Comparison of ENCODE assay signal across 22 mouse cellular contexts in genomic region chr6:43678689-43679212, GRCm38 (mm10). TPM values are rescaled to one million over a fixed set of nuclear protein-coding genes. Genes with fewer than 3 reads are reported as not detected.
DNase-seq lines count a peak whose midpoint lies in the region; ATAC-seq and TF ChIP-seq lines count a peak whose summit lies in the region.
"Had no signal": no experiment of that assay in that cellular context is flagged by ENCODE, and none has a peak within 500 bp of the region (broad histone marks: within the 10 kb centered on the region; RNA-seq: fewer than 3 reads in every experiment).

No protein-coding gene starts in this region.

- H3K79me2 ChIP-seq in CH12.LX (replicated peaks; ENCODE audit: control insufficient read depth, extremely low read depth, insufficient read depth, poor library complexity, severe bottlenecking) (no peaks in the 10 kb centered on the region), MEL (ENCODE audit: control insufficient read depth, insufficient read depth, low read length, poor library complexity) (no peaks in the 10 kb centered on the region)

- WGBS in midbrain, embryonic 11.5 days = 99% methylated on average over 2 of the region's 2 CpGs
- 94% methylated on average over 2 of the region's 2 CpGs for WGBS in midbrain, embryonic 15.5 days

- DNase-seq in midbrain, embryonic 11.5 days (ENCODE audit: low spot score, missing footprints) = peak; percentile 45
- no peak for DNase-seq in CH12.LX (ENCODE audit: extremely low read depth)
- DNase-seq in MEL (ENCODE audit: low read depth, low spot score) = peak; percentile 44
- DNase-seq in layer of hippocampus, adult 2 months (ENCODE audit: low spot score in 2 of 2) = no peak
- no peak for DNase-seq in frontal cortex, postnatal 25 days (ENCODE audit: low spot score in 2 of 2)
- DNase-seq: adrenal gland, adult 2 months; adrenal gland, adult 8-10 months; adrenal gland, postnatal 10 days; adrenal gland, postnatal 14 days; adrenal gland, postnatal 25 days; adrenal gland, postnatal 36 days; B cell, adult 2 months; cerebellum, adult 11 months; cerebellum, adult 11-12 months; cerebellum, adult 18-20 months; cerebellum, adult 2 months; cerebellum, adult 8-10 months had no signal

- TF ChIP-seq EP300 in CH12.LX (IDR thresholded peaks at IDR 0.05; ENCODE audit: low read length) (no peak), MEL (IDR thresholded peaks at IDR 0.05; ENCODE audit: low read depth in 1 of 2, low read length in 2 of 2) (no peak)

- no peak overlapping the region for H3K27ac ChIP-seq in midbrain, embryonic 11.5 days (ENCODE audit: low read depth, low read length)
- H3K27ac ChIP-seq in midbrain, embryonic 15.5 days = no peak overlapping the region
- H3K27ac ChIP-seq in CH12.LX (ENCODE audit: insufficient read depth, low read depth) (no peak overlapping the region), MEL (ENCODE audit: control insufficient read depth, low read depth, low read length) (no peak overlapping the region)
- no peak overlapping the region for H3K27ac ChIP-seq in layer of hippocampus, adult 2 months

- H3K27me3 ChIP-seq in midbrain, embryonic 11.5 days (ENCODE audit: control insufficient read depth, insufficient read depth, low read length) = no peaks in the 10 kb centered on the region
- H3K27me3 ChIP-seq in midbrain, embryonic 15.5 days (replicated peaks) = no peaks in the 10 kb centered on the region
- no peaks in the 10 kb centered on the region for H3K27me3 ChIP-seq in CH12.LX (replicated peaks)
- H3K27me3 ChIP-seq in MEL (ENCODE audit: control insufficient read depth in 1 of 2, insufficient read depth in 2 of 2, low read length in 2 of 2) = no peaks in the 10 kb centered on the region

- no peak overlapping the region for H3K4me2 ChIP-seq in midbrain, embryonic 11.5 days
- no peak overlapping the region for H3K4me2 ChIP-seq in midbrain, embryonic 15.5 days
- H3K4me2 ChIP-seq in CH12.LX (ENCODE audit: insufficient read depth, low read depth, poor library complexity, severe bottlenecking) = no peak overlapping the region

- TF ChIP-seq RAD21 in CH12.LX (IDR thresholded peaks at IDR 0.05; ENCODE audit: low read depth, low read length) (no peak), MEL (IDR thresholded peaks at IDR 0.05; ENCODE audit: low read depth, low read length) (no peak)

- TF ChIP-seq POLR2A in CH12.LX (IDR thresholded peaks at IDR 0.05; ENCODE audit: low read depth, low read length) (no peak), MEL (IDR thresholded peaks at IDR 0.05; ENCODE audit: control insufficient read depth in 1 of 2, insufficient read depth in 1 of 2, low read depth in 1 of 2, low read length in 2 of 2, poor library complexity in 1 of 2) (peak in 1 of 2 experiments; percentile 57; a peak in 1 of 4 replicates)

- TF ChIP-seq CTCF in CH12.LX (conservative IDR thresholded peaks at IDR 0.05 in 1 of 2, IDR thresholded peaks at IDR 0.05 in 1 of 2; ENCODE audit: low read depth in 2 of 2, low read length in 2 of 2) (no peak), MEL (IDR thresholded peaks at IDR 0.05 in 2 of 3, conservative IDR thresholded peaks at IDR 0.05 in 1 of 3; ENCODE audit: control insufficient read depth in 1 of 3, insufficient read depth in 1 of 3, low read depth in 2 of 3, low read length in 3 of 3, poor library complexity in 1 of 3, severe bottlenecking in 1 of 3) (no peak)
- TF ChIP-seq CTCF in layer of hippocampus, adult 2 months (conservative IDR thresholded peaks at IDR 0.05) = no peak

- no peaks in the 10 kb centered on the region for H3K36me3 ChIP-seq in midbrain, embryonic 11.5 days (ENCODE audit: control insufficient read depth, insufficient read depth, low read length)
- no peaks in the 10 kb centered on the region for H3K36me3 ChIP-seq in midbrain, embryonic 15.5 days (replicated peaks)
- no peaks in the 10 kb centered on the region for H3K36me3 ChIP-seq in CH12.LX (replicated peaks in 1 of 2; ENCODE audit: control insufficient read depth in 1 of 2, insufficient read depth in 1 of 2, low read length in 1 of 2)
- H3K36me3 ChIP-seq in MEL (ENCODE audit: control insufficient read depth in 1 of 2, insufficient read depth in 2 of 2, low read length in 2 of 2) = no peaks in the 10 kb centered on the region
- H3K36me3 ChIP-seq: G1E had no signal

- dilution Hi-C loops in CH12.LX (cut with MboI; ENCODE audit: extremely low pct_ligation_motif_present, extremely low pct_unique_long_range_greater_than_20kb, low sequenced_read_pairs) = no loop called here

- H3K4me3 ChIP-seq in midbrain, embryonic 11.5 days (ENCODE audit: low read depth, low read length) = no peak overlapping the region
- no peak overlapping the region for H3K4me3 ChIP-seq in midbrain, embryonic 15.5 days
- H3K4me3 ChIP-seq in CH12.LX (replicated peaks in 1 of 3; ENCODE audit: low read depth in 2 of 3, low read length in 2 of 3, poor library complexity in 1 of 3) (no peak overlapping the region), MEL (ENCODE audit: control insufficient read depth in 1 of 2, insufficient read depth in 1 of 2, low read depth in 2 of 2, low read length in 2 of 2) (no peak overlapping the region)
- H3K4me3 ChIP-seq in layer of hippocampus, adult 2 months = no peak overlapping the region

- in situ Hi-C loops in CH12.LX (cut with MboI; ENCODE audit: low pct_ligation_motif_present, low pct_unique_long_range_greater_than_20kb, low sequenced_read_pairs) = no loop called here

- no peak overlapping the region for H3K9ac ChIP-seq in midbrain, embryonic 11.5 days (ENCODE audit: low read length)
- no peak overlapping the region for H3K9ac ChIP-seq in midbrain, embryonic 15.5 days
- H3K9ac ChIP-seq in CH12.LX (ENCODE audit: insufficient read depth, low read depth) (no peak overlapping the region), MEL (ENCODE audit: control insufficient read depth, low read depth, low read length, poor library complexity, severe bottlenecking) (no peak overlapping the region)

- no peaks in the 10 kb centered on the region for H3K9me3 ChIP-seq in midbrain, embryonic 11.5 days (ENCODE audit: control insufficient read depth, low read length)
- no peaks in the 10 kb centered on the region for H3K9me3 ChIP-seq in midbrain, embryonic 15.5 days
- no peaks in the 10 kb centered on the region for H3K9me3 ChIP-seq in CH12.LX (replicated peaks; ENCODE audit: low read length)
- no peaks in the 10 kb centered on the region for H3K9me3 ChIP-seq in MEL (replicated peaks; ENCODE audit: insufficient read depth, low read length)
- H3K9me3 ChIP-seq: G1E had no signal

- no peak for ATAC-seq in midbrain, embryonic 11.5 days (ENCODE audit: low FRiP score)
- ATAC-seq in midbrain, embryonic 15.5 days (replicated peaks) = no peak
- ATAC-seq: activated CD4-positive, CD25-positive, alpha-beta regulatory T cell, adult 4 months; CD4-positive, CD25-positive, alpha-beta regulatory T cell, adult 4 months; Patski had no signal

- H3K4me1 ChIP-seq in midbrain, embryonic 11.5 days (ENCODE audit: control insufficient read depth, insufficient read depth, low read length) = no peaks in the 10 kb centered on the region
- H3K4me1 ChIP-seq in midbrain, embryonic 15.5 days = no peaks in the 10 kb centered on the region
- H3K4me1 ChIP-seq in CH12.LX (ENCODE audit: control insufficient read depth in 1 of 2, insufficient read depth in 2 of 2) (no peaks in the 10 kb centered on the region), MEL (ENCODE audit: control insufficient read depth in 1 of 2, insufficient read depth in 2 of 2, low read length in 2 of 2) (no peaks in the 10 kb centered on the region; a peak in 1 of 4 replicates)

TF ChIP-seq in CH12.LX, 34 proteins besides CTCF, POLR2A, EP300 and RAD21:
- TF ChIP-seq MAFK (IDR thresholded peaks at IDR 0.05; ENCODE audit: insufficient replicate concordance, low read length) (no peak), TBP (conservative IDR thresholded peaks at IDR 0.05; ENCODE audit: low read depth, low read length) (peak; percentile 81)

TF ChIP-seq in MEL, 35 proteins besides CTCF, POLR2A, EP300 and RAD21:
- TF ChIP-seq ELF1 (IDR thresholded peaks at IDR 0.05; ENCODE audit: low read depth, low read length) = no peak
- TF ChIP-seq GATA1 (IDR thresholded peaks at IDR 0.05; ENCODE audit: low read depth, low read length) = no peak
- TF ChIP-seq ZMIZ1 (IDR thresholded peaks at IDR 0.05; ENCODE audit: low read depth, low read length) = peak; percentile 58; the same call in 1 of the 2 replicates
- no peak for TF ChIP-seq ZC3H11A (IDR thresholded peaks at IDR 0.05; ENCODE audit: low read depth, low read length)
- TF ChIP-seq POLR2AphosphoS5 (IDR thresholded peaks at IDR 0.05; ENCODE audit: borderline replicate concordance, low read depth, low read length) = no peak
- TF ChIP-seq TBP (IDR thresholded peaks at IDR 0.05; ENCODE audit: low read depth, low read length) = peak; percentile 96
- TF ChIP-seq NELFE (IDR thresholded peaks at IDR 0.05; ENCODE audit: low read depth, low read length) = peak; percentile 50; the same call in 1 of the 2 replicates

RNA-seq across cellular contexts. Expression of gene Tpk1, which starts 12.7 kb away (rescaled TPM):
- polyA plus RNA-seq in midbrain, embryonic 11.5 days (2014; fragmentation: Nextera tagmentation; extraction: Ambion mirVana) = 4.9 and 6.0 TPM in 2 replicates
- 5.7 and 6.1 TPM in 2 replicates for polyA plus RNA-seq in midbrain, embryonic 15.5 days (2015; fragmentation: Nextera tagmentation; extraction: Ambion mirVana)
- 3.9 TPM in 2 replicates for total RNA-seq in CH12.LX (2012; rRNA removed)
- 6.3 and 6.7 TPM in 2 replicates for total RNA-seq in CH12.LX (2014; rRNA removed)
- polyA plus RNA-seq in CH12.LX (2012; ENCODE audit: insufficient read length, low read depth) = 4.8 and 5.7 TPM in 2 replicates
- total RNA-seq in MEL (2012; rRNA removed) = 3.5 and 4.2 TPM in 2 replicates
- polyA plus RNA-seq in MEL (2012; ENCODE audit: insufficient read depth in 1 of 2, insufficient read length in 2 of 2, low read depth in 1 of 2, low replicate concordance in 2 of 2, missing spikeins in 1 of 2) = 10 to 100 TPM in 1 of 2 experiments, not detected in 1; 12.6 TPM
- 1 to 10 TPM; 2.6 to 3.6 TPM for total RNA-seq in layer of hippocampus, adult 2 months (2021)

Comparison
In these comparisons a context has a peak if more than half of its experiments do, and no peak if none do; other contexts are left out.
1. DNase-seq: peak in midbrain, embryonic 11.5 days (single experiment) and MEL (single experiment); none in CH12.LX (single experiment), layer of hippocampus, adult 2 months (0 of 2) and frontal cortex, postnatal 25 days (0 of 2).